24 mouse cellular contexts compared by ENCODE assay signal in the genomic region with DNA sequence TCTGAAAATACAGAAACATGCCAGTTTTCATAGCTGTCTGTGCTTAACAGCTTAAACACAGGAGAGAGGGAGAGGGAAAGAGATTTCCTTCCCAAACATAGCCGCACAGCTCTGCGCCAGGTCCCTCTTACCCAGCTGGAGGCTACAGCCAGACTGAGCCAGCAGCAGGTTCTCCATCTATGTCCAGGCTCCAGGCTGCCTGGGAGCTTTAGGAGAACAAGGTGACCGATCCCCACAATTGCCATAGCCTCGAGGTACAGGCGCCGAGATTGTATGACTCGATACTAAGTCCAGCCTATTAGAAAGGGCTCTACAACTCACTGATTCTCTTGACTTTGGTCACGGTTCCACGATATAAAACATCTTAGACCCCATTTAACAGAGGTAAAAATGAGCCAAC. TPM values are rescaled to one million over a fixed set of nuclear protein-coding genes. Genes with fewer than 3 reads are reported as not detected.
A peak's percentile ranks its signal among the peaks of the same experiment; 100 is the strongest.
DNase-seq lines count a peak whose midpoint lies in the region; ATAC-seq and TF ChIP-seq lines count a peak whose summit lies in the region.
"Had no signal": no experiment of that assay in that cellular context is flagged by ENCODE, and none has a peak within 500 bp of the region (broad histone marks: within the 10 kb centered on the region; RNA-seq: fewer than 3 reads in every experiment).

No protein-coding gene starts in this region.

- DNase-seq in heart, adult 9 months (ENCODE audit: low spot score in 2 of 2): no peak
- DNase-seq in kidney, postnatal 0 days (ENCODE audit: low spot score): no peak
- no peak for DNase-seq in kidney, postnatal 14 days
- DNase-seq in heart, postnatal 0 days (ENCODE audit: low spot score): no peak
- DNase-seq in spleen, adult 18-20 months: no peak
- DNase-seq: adrenal gland, postnatal 10 days; cerebellum, adult 18-20 months; cerebellum, postnatal 25 days; forebrain, postnatal 0 days; gastrocnemius, postnatal 14 days; kidney, adult 8-10 months; lung, adult 18-20 months; lung, postnatal 10 days; thymus, adult 2 months; thymus, postnatal 4 days had no signal

- H3K4me3 ChIP-seq in heart, embryonic 11.5 days (ENCODE audit: low read depth, low read length): no peak overlapping the region
- H3K4me3 ChIP-seq in kidney, postnatal 0 days (replicated peaks; ENCODE audit: low read depth, low read length): no peak overlapping the region
- H3K4me3 ChIP-seq in heart, embryonic 13.5 days: no peak overlapping the region
- no peak overlapping the region for H3K4me3 ChIP-seq in heart, postnatal 0 days (ENCODE audit: low read depth, low read length)
- H3K4me3 ChIP-seq: hindbrain, embryonic 12.5 days; limb, embryonic 12.5 days; liver, embryonic 12.5 days; midbrain, embryonic 12.5 days; neural tube, embryonic 15.5 days had no signal

- no peak for TF ChIP-seq CTCF in kidney, postnatal 0 days (IDR thresholded peaks at IDR 0.05; ENCODE audit: low read depth)
- no peak for TF ChIP-seq CTCF in heart, postnatal 0 days (IDR thresholded peaks at IDR 0.05; ENCODE audit: low read depth)

- H3K9me3 ChIP-seq in heart, embryonic 11.5 days (replicated peaks; ENCODE audit: control insufficient read depth, low read length): no peaks in the 10 kb centered on the region
- H3K9me3 ChIP-seq in kidney, postnatal 0 days (replicated peaks; ENCODE audit: low read length): no peaks in the 10 kb centered on the region
- no peaks in the 10 kb centered on the region for H3K9me3 ChIP-seq in heart, embryonic 13.5 days
- H3K9me3 ChIP-seq in heart, postnatal 0 days (replicated peaks; ENCODE audit: control insufficient read depth, low read length): no peaks in the 10 kb centered on the region
- H3K9me3 ChIP-seq: hindbrain, embryonic 12.5 days; limb, embryonic 12.5 days; liver, embryonic 12.5 days; midbrain, embryonic 12.5 days; neural tube, embryonic 15.5 days had no signal

- no peak for ATAC-seq in heart, embryonic 11.5 days (replicated peaks; ENCODE audit: insufficient number of reproducible peaks, low FRiP score, low TSS enrichment)
- ATAC-seq in kidney, postnatal 0 days (replicated peaks; ENCODE audit: low FRiP score, low read depth): no peak
- no peak for ATAC-seq in heart, embryonic 13.5 days (ENCODE audit: extremely low read depth, insufficient number of reproducible peaks, low FRiP score, low TSS enrichment)
- ATAC-seq in heart, postnatal 0 days (ENCODE audit: insufficient read depth, low read depth): peak; percentile 39; the same call in 1 of the 2 replicates
- ATAC-seq: activated CD4-positive, CD25-positive, alpha-beta regulatory T cell, adult 4 months; forebrain, postnatal 0 days; liver, embryonic 12.5 days had no signal

- no peaks in the 10 kb centered on the region for H3K27me3 ChIP-seq in heart, embryonic 11.5 days (ENCODE audit: control insufficient read depth, insufficient read depth, low read length)
- no peaks in the 10 kb centered on the region for H3K27me3 ChIP-seq in kidney, postnatal 0 days (ENCODE audit: insufficient read depth, low read length)
- no peaks in the 10 kb centered on the region for H3K27me3 ChIP-seq in heart, embryonic 13.5 days (replicated peaks)
- no peaks in the 10 kb centered on the region for H3K27me3 ChIP-seq in heart, postnatal 0 days (ENCODE audit: control insufficient read depth, insufficient read depth, low read length)
- H3K27me3 ChIP-seq: hindbrain, embryonic 12.5 days; limb, embryonic 12.5 days; liver, embryonic 12.5 days; neural tube, embryonic 15.5 days had no signal

- H3K27ac ChIP-seq in heart, embryonic 11.5 days (ENCODE audit: low read depth, low read length): no peak overlapping the region
- H3K27ac ChIP-seq in kidney, postnatal 0 days: peak overlapping the region; percentile 25
- peak overlapping the region; percentile 66 for H3K27ac ChIP-seq in heart, embryonic 13.5 days (replicated peaks)
- 0 out of 2 replicates have a peak overlapping the region, but pooled peaks have one; percentile 3 for H3K27ac ChIP-seq in heart, postnatal 0 days (ENCODE audit: low read depth)
- H3K27ac ChIP-seq: hindbrain, embryonic 12.5 days; limb, embryonic 12.5 days; liver, embryonic 12.5 days; midbrain, embryonic 12.5 days; neural tube, embryonic 15.5 days; stomach, postnatal 0 days had no signal

- WGBS in heart, embryonic 11.5 days (ENCODE audit: insufficient replicate concordance): 76% methylated on average over 9 of the region's 9 CpGs
- 59% methylated on average over 9 of the region's 9 CpGs for WGBS in kidney, postnatal 0 days
- WGBS in heart, embryonic 13.5 days: 74% methylated on average over 9 of the region's 9 CpGs
- 62% methylated on average over 9 of the region's 9 CpGs for WGBS in heart, postnatal 0 days

- peak overlapping the region; percentile 9; the same call in 1 of the 2 replicates for H3K4me2 ChIP-seq in heart, embryonic 11.5 days
- H3K4me2 ChIP-seq in kidney, postnatal 0 days (ENCODE audit: low read length): no peak overlapping the region
- peak overlapping the region; percentile 44 for H3K4me2 ChIP-seq in heart, embryonic 13.5 days
- H3K4me2 ChIP-seq in heart, postnatal 0 days (ENCODE audit: low read depth, low read length): peak overlapping the region; percentile 32
- H3K4me2 ChIP-seq: hindbrain, embryonic 12.5 days; limb, embryonic 12.5 days; liver, embryonic 12.5 days; midbrain, embryonic 12.5 days; neural tube, embryonic 15.5 days had no signal

- no peak for TF ChIP-seq EP300 in heart, postnatal 0 days (IDR thresholded peaks at IDR 0.05; ENCODE audit: low read depth)

- peaks cover 5% of the 10 kb centered on the region; the same call in 1 of the 2 replicates for H3K4me1 ChIP-seq in heart, embryonic 11.5 days (ENCODE audit: control insufficient read depth, insufficient read depth, low read length)
- H3K4me1 ChIP-seq in kidney, postnatal 0 days (replicated peaks; ENCODE audit: insufficient read depth, low read length): peaks cover 6% of the 10 kb centered on the region; the same call in 1 of the 2 replicates
- peaks cover 27% of the 10 kb centered on the region for H3K4me1 ChIP-seq in heart, embryonic 13.5 days
- H3K4me1 ChIP-seq in heart, postnatal 0 days (ENCODE audit: control insufficient read depth, insufficient read depth): peaks cover 12% of the 10 kb centered on the region; the same call in 1 of the 2 replicates
- H3K4me1 ChIP-seq: liver, embryonic 12.5 days had no signal

- H3K36me3 ChIP-seq in heart, embryonic 11.5 days (ENCODE audit: control insufficient read depth, insufficient read depth, low read length): no peaks in the 10 kb centered on the region
- H3K36me3 ChIP-seq in kidney, postnatal 0 days (ENCODE audit: insufficient read depth, low read length): no peaks in the 10 kb centered on the region
- no peaks in the 10 kb centered on the region for H3K36me3 ChIP-seq in heart, embryonic 13.5 days
- no peaks in the 10 kb centered on the region for H3K36me3 ChIP-seq in heart, postnatal 0 days (replicated peaks; ENCODE audit: control insufficient read depth, insufficient read depth, low read length)
- H3K36me3 ChIP-seq: hindbrain, embryonic 12.5 days; limb, embryonic 12.5 days; liver, embryonic 12.5 days; midbrain, embryonic 12.5 days; neural tube, embryonic 15.5 days had no signal

- no peak overlapping the region for H3K9ac ChIP-seq in heart, embryonic 11.5 days (ENCODE audit: low read depth, low read length)
- H3K9ac ChIP-seq in kidney, postnatal 0 days (ENCODE audit: low read depth, low read length): no peak overlapping the region
- H3K9ac ChIP-seq in heart, embryonic 13.5 days: peak overlapping the region; percentile 48
- H3K9ac ChIP-seq in heart, postnatal 0 days (replicated peaks; ENCODE audit: low read depth, low read length): no peak overlapping the region
- H3K9ac ChIP-seq: forebrain, postnatal 0 days; hindbrain, embryonic 12.5 days; liver, embryonic 12.5 days; midbrain, embryonic 12.5 days; neural tube, embryonic 15.5 days had no signal

RNA-seq across cellular contexts. Expression of a gene that starts 37.2 kb away (rescaled TPM):
- polyA plus RNA-seq in heart, embryonic 11.5 days (2014; fragmentation: Nextera tagmentation; extraction: Ambion mirVana): 61.2 and 70.5 TPM in 2 replicates
- polyA plus RNA-seq in kidney, postnatal 0 days (2015; fragmentation: Nextera tagmentation; extraction: Ambion mirVana): 23.7 and 26.4 TPM in 2 replicates
- 50.1 and 52.5 TPM in 2 replicates for polyA plus RNA-seq in heart, embryonic 13.5 days (2015; fragmentation: Nextera tagmentation; extraction: Ambion mirVana)
- 51.1 and 62.5 TPM in 2 replicates for total RNA-seq in heart, postnatal 0 days (2014; rRNA removed; ENCODE audit: low replicate concordance)
- polyA plus RNA-seq in heart, postnatal 0 days (2015; fragmentation: Nextera tagmentation; extraction: Ambion mirVana): 39.6 and 40.6 TPM in 2 replicates
